7 mouse cellular contexts compared by ENCODE assay signal in genomic region chr16:97850667-97851060, GRCm38 (mm10). TPM values are rescaled to one million over a fixed set of nuclear protein-coding genes. Genes with fewer than 3 reads are reported as not detected.
DNase-seq lines count a peak whose midpoint lies in the region; ATAC-seq and TF ChIP-seq lines count a peak whose summit lies in the region.

No protein-coding gene starts in this region.

- H3K9me3 ChIP-seq in lung, embryonic 16.5 days (ENCODE audit: control insufficient read depth, low read length) = no peaks in the 10 kb centered on the region
- H3K9me3 ChIP-seq in midbrain, embryonic 10.5 days (replicated peaks) = no peaks in the 10 kb centered on the region

- TF ChIP-seq CTCF in embryonic fibroblast, embryonic 13.5 days (IDR thresholded peaks at IDR 0.05; ENCODE audit: borderline replicate concordance, insufficient read depth, low read length) = no peak

- H3K36me3 ChIP-seq in lung, embryonic 16.5 days (ENCODE audit: control insufficient read depth, insufficient read depth, low read length) = peaks cover 2% of the 10 kb centered on the region; the same call in 1 of the 2 replicates
- peaks cover 31% of the 10 kb centered on the region for H3K36me3 ChIP-seq in midbrain, embryonic 10.5 days

- peak overlapping the region; percentile 100 for H3K9ac ChIP-seq in lung, embryonic 16.5 days (ENCODE audit: low read length)

- H3K4me2 ChIP-seq in lung, embryonic 16.5 days (ENCODE audit: low read depth, low read length) = peak overlapping the region; percentile 77

- no peak for TF ChIP-seq POLR2A in embryonic fibroblast, embryonic 13.5 days (IDR thresholded peaks at IDR 0.05; ENCODE audit: low read depth, low read length)

- no peaks in the 10 kb centered on the region for H3K27me3 ChIP-seq in lung, embryonic 16.5 days (ENCODE audit: control insufficient read depth, insufficient read depth, low read depth, low read length)
- no peaks in the 10 kb centered on the region for H3K27me3 ChIP-seq in midbrain, embryonic 10.5 days (ENCODE audit: low read depth, poor library complexity, severe bottlenecking)

- peaks cover 24% of the 10 kb centered on the region for H3K4me1 ChIP-seq in lung, embryonic 16.5 days (replicated peaks; ENCODE audit: control insufficient read depth, insufficient read depth, low read length)
- peaks cover 4% of the 10 kb centered on the region; the same call in 1 of the 2 replicates for H3K4me1 ChIP-seq in embryonic fibroblast, embryonic 13.5 days (ENCODE audit: control insufficient read depth, insufficient read depth, low read length)
- peaks cover 27% of the 10 kb centered on the region for H3K4me1 ChIP-seq in midbrain, embryonic 10.5 days

- no peak for DNase-seq in lung, adult 18-20 months
- DNase-seq in T-cell, adult 2 months (ENCODE audit: low spot score) = peak; percentile 24
- DNase-seq in kidney, postnatal 36 days = peak; percentile 12 to 22
- DNase-seq in midbrain, embryonic 10.5 days (ENCODE audit: low spot score) = no peak
- DNase-seq in ovary, adult 18-20 months (ENCODE audit: low spot score) = no peak

- peak overlapping the region; percentile 99 for H3K27ac ChIP-seq in lung, embryonic 16.5 days (ENCODE audit: low read length)
- H3K27ac ChIP-seq in embryonic fibroblast, embryonic 13.5 days (ENCODE audit: insufficient read depth, low read length) = peak overlapping the region; percentile 76
- peak overlapping the region; percentile 99 for H3K27ac ChIP-seq in midbrain, embryonic 10.5 days (replicated peaks)

- ATAC-seq in lung, embryonic 16.5 days (ENCODE audit: low read depth) = peak; percentile 61

- under 1% methylated on average over 11 of the region's 11 CpGs for WGBS in lung, embryonic 16.5 days
- WGBS in midbrain, embryonic 10.5 days = 1% methylated on average over 11 of the region's 11 CpGs

- peak overlapping the region; percentile 96 for H3K4me3 ChIP-seq in lung, embryonic 16.5 days (ENCODE audit: low read length)
- peak overlapping the region; percentile 87 for H3K4me3 ChIP-seq in embryonic fibroblast, embryonic 13.5 days (ENCODE audit: insufficient read depth, low read length)
- peak overlapping the region; percentile 87 for H3K4me3 ChIP-seq in midbrain, embryonic 10.5 days

RNA-seq across cellular contexts. Expression of gene Prdm15, which starts 1.0 kb away (rescaled TPM):
- 10.4 and 12.1 TPM in 2 replicates for polyA plus RNA-seq in lung, embryonic 16.5 days (2015; fragmentation: Nextera tagmentation; extraction: Ambion mirVana)
- 8.2 and 9.8 TPM in 2 replicates for polyA plus RNA-seq in embryonic fibroblast, embryonic 13.5 days (2011; ENCODE audit: insufficient read length, low read depth, missing spikeins)
- 13.4 and 14.8 TPM in 2 replicates for polyA plus RNA-seq in midbrain, embryonic 10.5 days (2016; fragmentation: Nextera tagmentation; extraction: Ambion mirVana)

Comparison
In these comparisons a context has a peak if more than half of its experiments do, and no peak if none do; other contexts are left out.
1. DNase-seq: peak in T-cell, adult 2 months (single experiment) and kidney, postnatal 36 days (2 of 2); none in lung, adult 18-20 months (0 of 2), midbrain, embryonic 10.5 days (single experiment) and ovary, adult 18-20 months (single experiment).
2. Peak in every context shown above with its lines, with median percentiles within 50 percentile points of each other: H3K27ac ChIP-seq and H3K4me3 ChIP-seq.